Mouse (Mus musculus): ENCODE measurements at regions not wholly inside any gene's neighbourhood (a gene's known extent, or its start where the extent isn't known, plus 50 kb on each side); places are given as distances from the start of the nearest gene placed in this dataset.

DNA sequence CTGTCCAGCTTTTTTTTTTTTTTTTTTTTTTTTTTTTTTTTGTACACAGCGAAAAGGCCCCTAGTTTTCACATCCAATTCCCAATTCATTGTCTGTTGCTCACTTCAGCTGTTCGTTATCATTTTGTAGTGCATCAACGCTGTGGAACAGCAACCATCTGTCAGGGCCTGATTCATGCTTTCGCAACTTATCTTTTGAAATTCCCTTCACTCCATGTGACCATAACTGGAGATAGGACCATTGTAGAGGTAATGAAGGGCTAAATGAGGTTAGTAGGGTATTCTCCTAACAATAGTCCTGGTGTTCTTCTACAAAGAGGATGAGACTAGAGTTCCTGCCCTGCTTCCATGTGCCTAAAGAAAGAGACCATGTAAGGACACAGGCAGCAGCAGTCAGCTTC lies 146.6 kb upstream of the Clnk start:
- DNase-seq = no peak

GRCm38 (mm10) chr5:39000643-39001042 lies 124.0 kb upstream of the Clnk start:
- DNase-seq = no peak

DNA sequence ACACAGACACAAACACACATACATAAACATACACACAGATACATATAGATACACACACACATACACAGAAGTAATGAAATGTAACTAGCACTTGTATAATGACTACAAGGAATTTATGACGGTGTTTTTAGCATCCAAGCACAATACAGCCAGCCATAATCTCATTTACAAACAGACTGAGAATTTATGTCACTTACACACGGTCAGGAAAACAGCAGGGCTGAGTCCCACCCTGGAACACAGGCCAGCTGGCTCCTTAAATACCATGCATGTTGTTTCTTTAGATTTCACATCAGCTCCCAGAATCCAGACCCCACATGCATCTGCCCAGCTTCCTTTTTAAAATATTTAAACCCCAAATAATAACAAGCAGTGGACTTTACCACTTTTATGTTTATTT lies 123.1 kb upstream of the Clnk start:
- DNase-seq = no peak

DNA sequence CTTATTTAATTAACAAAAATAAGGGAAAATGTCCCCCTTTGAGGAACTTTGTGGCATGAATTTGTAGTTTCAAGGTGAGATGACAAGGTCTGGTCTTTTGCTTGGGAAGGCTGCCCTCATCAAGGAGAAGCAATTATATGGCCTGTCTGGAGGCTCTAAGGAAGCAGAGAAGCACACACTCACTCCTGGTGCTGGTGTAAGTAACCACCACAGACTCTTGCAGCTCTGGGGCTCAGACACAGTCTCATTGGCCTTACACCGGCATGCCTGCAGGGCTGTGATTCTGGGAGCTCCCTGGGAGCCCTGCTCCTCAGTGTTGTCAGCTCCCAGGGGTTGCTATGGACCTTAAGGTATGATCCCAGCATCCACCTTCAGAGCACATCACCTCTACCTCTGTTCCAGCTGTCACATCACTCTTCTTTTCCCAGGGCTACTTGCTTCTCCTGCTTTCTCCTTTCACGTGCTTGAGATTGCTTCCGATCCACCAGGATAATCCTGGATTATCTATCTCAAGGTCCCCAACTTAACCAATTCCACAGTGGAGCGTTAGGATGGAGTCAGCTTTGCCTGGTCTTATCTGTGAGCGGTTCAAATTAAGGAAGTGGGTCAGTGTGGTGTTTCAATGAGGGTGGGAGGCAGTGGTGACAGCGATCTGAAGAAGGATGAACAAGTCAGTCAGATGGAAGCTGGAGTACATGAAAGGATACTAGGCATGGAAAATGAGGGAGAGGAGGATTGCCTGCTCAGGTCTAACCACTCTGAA lies 96.0 kb upstream of the Clnk start:
- DNase-seq = no peak

- DNase-seq = no peak
Measured at GRCm38 (mm10) chr5:38970497-38970896, 93.9 kb upstream of the Clnk start.

DNA sequence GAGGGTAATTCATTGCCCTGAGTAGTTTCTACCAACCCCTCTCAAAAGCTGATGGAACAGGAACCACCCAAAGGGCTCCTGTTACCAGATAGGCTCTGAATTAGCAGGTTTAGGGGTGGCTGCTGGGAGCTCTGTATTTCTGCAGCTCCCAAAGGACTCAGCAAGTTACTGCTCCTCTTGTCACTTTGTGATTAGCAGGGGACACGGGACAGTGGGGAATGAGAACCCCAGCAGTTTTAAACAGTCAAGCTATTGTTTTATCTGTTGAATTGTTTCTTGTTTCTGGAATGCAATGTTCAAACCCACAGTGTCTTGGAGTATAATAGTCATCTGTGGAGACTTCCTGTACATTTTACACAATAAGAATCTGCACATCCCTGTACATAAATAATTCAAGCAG lies 90.4 kb upstream of the Clnk start:
- DNase-seq = no peak

DNA sequence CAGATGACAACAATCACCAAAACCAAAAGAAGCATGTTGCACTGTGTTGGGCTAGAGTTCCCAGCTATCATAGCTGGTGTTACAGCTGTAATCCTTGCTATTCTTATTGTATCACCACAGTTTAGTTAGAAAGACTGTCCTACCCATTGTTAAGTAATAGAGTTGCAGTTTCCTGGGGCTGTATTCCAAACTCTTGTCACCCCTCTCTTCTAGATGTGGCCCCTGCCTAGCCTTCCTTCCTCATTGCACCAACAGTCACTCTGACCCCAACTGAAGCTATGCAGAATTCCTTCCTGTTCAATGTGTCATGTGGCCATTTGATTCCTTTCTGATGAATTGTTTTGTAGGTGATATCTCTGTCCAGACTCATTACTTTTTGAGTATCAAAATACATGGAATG lies 87.8 kb upstream of the Clnk start:
- no peak for DNase-seq

DNA sequence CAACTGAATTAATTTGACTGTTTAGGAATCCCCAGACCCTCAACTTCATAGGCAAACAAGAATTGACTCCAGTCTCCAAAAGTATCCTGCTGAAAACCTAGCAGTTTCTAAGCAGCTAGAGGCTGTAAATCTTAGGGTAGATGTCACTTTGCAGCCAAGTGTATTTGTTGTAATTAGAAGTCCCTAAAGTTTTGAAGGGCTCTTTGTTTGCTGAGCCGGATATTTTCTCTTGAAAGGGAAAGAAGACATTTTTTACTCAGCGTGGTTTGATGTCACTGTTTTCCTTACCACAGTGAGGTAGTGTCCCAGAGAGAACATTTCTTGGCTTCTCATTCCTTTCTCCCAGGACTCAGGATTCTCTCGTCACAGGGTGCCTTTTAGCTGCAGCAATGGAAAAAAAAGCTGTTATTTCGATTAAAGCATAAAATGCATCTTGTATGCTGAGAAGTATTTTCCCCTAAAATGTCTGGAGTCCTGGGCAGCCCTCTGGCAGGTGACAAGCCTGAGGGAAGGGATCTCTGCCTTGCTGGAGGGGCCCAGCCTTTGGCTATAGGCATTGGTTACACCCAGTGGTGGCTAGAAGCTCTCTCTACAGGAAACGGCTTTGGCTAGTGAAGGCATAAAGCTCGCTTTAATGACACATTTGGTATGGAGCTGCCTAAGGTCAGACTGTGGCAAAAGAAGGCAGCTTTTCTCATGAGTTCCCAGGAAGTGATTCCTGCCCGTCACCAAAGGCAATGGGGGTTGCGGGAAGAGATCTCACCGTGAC lies 74.1 kb upstream of the Clnk start:
- DNase-seq = no peak

GRCm38 (mm10) chr5:38945903-38946686 lies 69.5 kb upstream of the Clnk start:
- DNase-seq = no peak

GRCm38 (mm10) chr5:38932382-38933079 lies 55.9 kb upstream of the Clnk start:
- no peak for DNase-seq

DNA sequence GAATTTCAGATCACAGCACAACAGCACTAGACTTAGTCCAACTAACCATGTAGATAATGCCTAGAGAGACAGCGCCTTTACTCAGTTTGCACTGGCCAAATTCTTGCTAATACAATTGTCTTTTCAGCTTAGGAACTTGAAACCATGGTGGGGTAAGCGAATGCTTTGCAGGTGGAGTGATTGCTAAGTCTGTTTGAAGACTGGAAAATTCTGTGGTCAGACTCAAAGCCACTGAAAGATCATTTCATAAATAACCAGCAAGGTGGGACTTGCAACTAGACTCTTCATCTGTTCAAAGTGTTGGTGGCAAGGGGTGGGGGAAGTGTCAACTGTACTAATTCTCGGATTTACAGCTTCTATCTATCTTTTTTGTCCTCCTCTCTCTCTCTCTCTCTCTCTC lies 50.4 kb upstream of the Clnk start:
- DNase-seq = no peak

All from gastrocnemius, postnatal 25 days (tissue).